9 mouse cellular contexts compared by ENCODE assay signal in genomic region chr8:84200126-84200555, GRCm38 (mm10). TPM values are rescaled to one million over a fixed set of nuclear protein-coding genes. Genes with fewer than 3 reads are reported as not detected.
DNase-seq lines count a peak whose midpoint lies in the region; ATAC-seq and TF ChIP-seq lines count a peak whose summit lies in the region.
"Had no signal": no experiment of that assay in that cellular context is flagged by ENCODE, and none has a peak within 500 bp of the region (broad histone marks: within the 10 kb centered on the region; RNA-seq: fewer than 3 reads in every experiment).

No protein-coding gene starts in this region.

- no peak for TF ChIP-seq POLR2A in ES-Bruce4 (IDR thresholded peaks at IDR 0.05; ENCODE audit: insufficient read depth, low read length)

- no peaks in the 10 kb centered on the region for H3K27me3 ChIP-seq in heart, embryonic 10.5 days (ENCODE audit: insufficient read depth, poor library complexity, severe bottlenecking)
- no peaks in the 10 kb centered on the region for H3K27me3 ChIP-seq in ES-Bruce4 (ENCODE audit: control insufficient read depth, insufficient read depth, low read length, poor library complexity, severe bottlenecking)
- H3K27me3 ChIP-seq in forebrain, embryonic 16.5 days (replicated peaks; ENCODE audit: control insufficient read depth, insufficient read depth, low read length), result no peaks in the 10 kb centered on the region
- no peaks in the 10 kb centered on the region for H3K27me3 ChIP-seq in liver, embryonic 11.5 days (replicated peaks; ENCODE audit: control insufficient read depth, insufficient read depth, low read length)
- no peaks in the 10 kb centered on the region for H3K27me3 ChIP-seq in stomach, embryonic 16.5 days (ENCODE audit: control insufficient read depth, insufficient read depth, low read length)
- H3K27me3 ChIP-seq: Patski had no signal

- H3K4me3 ChIP-seq in heart, embryonic 10.5 days, result peak overlapping the region; percentile 86
- peak overlapping the region; percentile 33 for H3K4me3 ChIP-seq in ES-Bruce4 (ENCODE audit: low read depth, low read length)
- peak overlapping the region; percentile 44 for H3K4me3 ChIP-seq in forebrain, embryonic 16.5 days (replicated peaks; ENCODE audit: low read length)
- H3K4me3 ChIP-seq in liver, embryonic 11.5 days (ENCODE audit: low read depth, low read length), result peak overlapping the region; percentile 65
- H3K4me3 ChIP-seq in stomach, embryonic 16.5 days (replicated peaks; ENCODE audit: low read length), result peak overlapping the region; percentile 90

- peak overlapping the region; percentile 98 for H3K27ac ChIP-seq in heart, embryonic 10.5 days
- H3K27ac ChIP-seq in ES-Bruce4 (ENCODE audit: insufficient read depth, low read length), result peak overlapping the region; percentile 5; the same call in 1 of the 2 replicates
- peak overlapping the region; percentile 2; the same call in 1 of the 2 replicates for H3K27ac ChIP-seq in forebrain, embryonic 16.5 days (ENCODE audit: low read length)
- H3K27ac ChIP-seq in liver, embryonic 11.5 days (ENCODE audit: low read depth, low read length), result peak overlapping the region; percentile 87
- H3K27ac ChIP-seq in stomach, embryonic 16.5 days (ENCODE audit: low read length), result peak overlapping the region; percentile 98

- H3K4me2 ChIP-seq in forebrain, embryonic 16.5 days (ENCODE audit: low read length), result peak overlapping the region; percentile 79
- peak overlapping the region; percentile 93 for H3K4me2 ChIP-seq in liver, embryonic 11.5 days
- H3K4me2 ChIP-seq in stomach, embryonic 16.5 days (ENCODE audit: low read depth, low read length), result peak overlapping the region; percentile 94

- peak; percentile 74 for DNase-seq in heart, embryonic 10.5 days (ENCODE audit: low spot score)
- DNase-seq in heart, adult 11 months, result no peak
- no peak for DNase-seq in liver, embryonic 11.5 days (ENCODE audit: low spot score)
- DNase-seq in layer of hippocampus, postnatal 36 days, result no peak
- DNase-seq in spleen, postnatal 10 days (ENCODE audit: low spot score in 2 of 2), result no peak

- TF ChIP-seq EP300 in ES-Bruce4 (IDR thresholded peaks at IDR 0.05; ENCODE audit: insufficient read depth, low read depth, low read length), result no peak

- H3K4me1 ChIP-seq in heart, embryonic 10.5 days, result peaks cover 73% of the 10 kb centered on the region
- H3K4me1 ChIP-seq in ES-Bruce4 (ENCODE audit: control insufficient read depth, insufficient read depth, low read length), result no peaks in the 10 kb centered on the region
- H3K4me1 ChIP-seq in forebrain, embryonic 16.5 days (replicated peaks; ENCODE audit: control insufficient read depth, insufficient read depth, low read length), result peaks cover 45% of the 10 kb centered on the region
- H3K4me1 ChIP-seq in liver, embryonic 11.5 days (replicated peaks; ENCODE audit: control insufficient read depth, insufficient read depth, low read length), result peaks cover 59% of the 10 kb centered on the region
- peaks cover 60% of the 10 kb centered on the region for H3K4me1 ChIP-seq in stomach, embryonic 16.5 days (ENCODE audit: control insufficient read depth, insufficient read depth, low read length)

- H3K9ac ChIP-seq in ES-Bruce4 (ENCODE audit: low read depth, poor library complexity, severe bottlenecking), result peak overlapping the region; percentile 96
- no peak overlapping the region for H3K9ac ChIP-seq in forebrain, embryonic 16.5 days (replicated peaks; ENCODE audit: low read depth, low read length)
- H3K9ac ChIP-seq in liver, embryonic 11.5 days (ENCODE audit: low read depth, low read length), result peak overlapping the region; percentile 78; the same call in 1 of the 2 replicates
- peak overlapping the region; percentile 85 for H3K9ac ChIP-seq in stomach, embryonic 16.5 days (ENCODE audit: low read length)

- no peak for ATAC-seq in forebrain, embryonic 16.5 days
- no peak for ATAC-seq in liver, embryonic 11.5 days (replicated peaks; ENCODE audit: low FRiP score)
- ATAC-seq in stomach, embryonic 16.5 days (ENCODE audit: insufficient read depth, low FRiP score), result no peak

- 31% methylated on average over 8 of the region's 8 CpGs for WGBS in heart, embryonic 10.5 days
- WGBS in forebrain, embryonic 16.5 days, result 10% methylated on average over 8 of the region's 8 CpGs
- 30% methylated on average over 8 of the region's 8 CpGs for WGBS in liver, embryonic 11.5 days
- 24% methylated on average over 8 of the region's 8 CpGs for WGBS in stomach, embryonic 16.5 days

- no peaks in the 10 kb centered on the region for H3K9me3 ChIP-seq in heart, embryonic 10.5 days
- H3K9me3 ChIP-seq in ES-Bruce4 (replicated peaks; ENCODE audit: control insufficient read depth, insufficient read depth, low read length, poor library complexity, severe bottlenecking), result no peaks in the 10 kb centered on the region
- H3K9me3 ChIP-seq in forebrain, embryonic 16.5 days (ENCODE audit: control insufficient read depth, low read length), result no peaks in the 10 kb centered on the region
- no peaks in the 10 kb centered on the region for H3K9me3 ChIP-seq in liver, embryonic 11.5 days (ENCODE audit: control insufficient read depth, low read length)
- no peaks in the 10 kb centered on the region for H3K9me3 ChIP-seq in stomach, embryonic 16.5 days (replicated peaks; ENCODE audit: control insufficient read depth, low read length)

- peaks cover 5% of the 10 kb centered on the region for H3K36me3 ChIP-seq in heart, embryonic 10.5 days
- no peaks in the 10 kb centered on the region for H3K36me3 ChIP-seq in ES-Bruce4 (ENCODE audit: control insufficient read depth, insufficient read depth, low read length, poor library complexity, severe bottlenecking)
- no peaks in the 10 kb centered on the region for H3K36me3 ChIP-seq in forebrain, embryonic 16.5 days (ENCODE audit: control insufficient read depth, insufficient read depth)
- no peaks in the 10 kb centered on the region for H3K36me3 ChIP-seq in liver, embryonic 11.5 days (ENCODE audit: control insufficient read depth, insufficient read depth, low read length)
- no peaks in the 10 kb centered on the region; the same call in 1 of the 2 replicates for H3K36me3 ChIP-seq in stomach, embryonic 16.5 days (ENCODE audit: control insufficient read depth, insufficient read depth, low read length)

- TF ChIP-seq CTCF in ES-Bruce4 (IDR thresholded peaks at IDR 0.05; ENCODE audit: low read depth, low read length), result no peak

RNA-seq across cellular contexts. Expression of gene Nanos3, which starts 15.1 kb away (rescaled TPM):
- 1.2 and 2.3 TPM in 2 replicates for polyA plus RNA-seq in heart, embryonic 10.5 days (2016; fragmentation: Nextera tagmentation; extraction: Ambion mirVana)
- 3.0 and 4.3 TPM in 2 replicates for polyA plus RNA-seq in ES-Bruce4 (2011; ENCODE audit: insufficient read depth, insufficient read length, low read depth, missing spikeins)
- 3.2 and 4.7 TPM in 2 replicates for polyA plus RNA-seq in forebrain, embryonic 16.5 days (2015; fragmentation: Nextera tagmentation; extraction: Ambion mirVana)
- 1.2 and 1.8 TPM in 2 replicates for polyA plus RNA-seq in liver, embryonic 11.5 days (2014; fragmentation: Nextera tagmentation; extraction: Ambion mirVana)
- 1.3 TPM in 1 of 2 replicates, not detected in the other for polyA plus RNA-seq in stomach, embryonic 16.5 days (2015; fragmentation: Nextera tagmentation; extraction: Ambion mirVana)
- 1 to 10 TPM; 2.2 to 4.9 TPM for total RNA-seq in layer of hippocampus, postnatal 36 days (2021)

RNA-seq across cellular contexts. Expression of gene Zswim4, which starts 36.7 kb away (rescaled TPM):
- polyA plus RNA-seq in heart, embryonic 10.5 days (2016; fragmentation: Nextera tagmentation; extraction: Ambion mirVana), result 14.4 and 17.5 TPM in 2 replicates
- 14.8 and 15.4 TPM in 2 replicates for polyA plus RNA-seq in ES-Bruce4 (2011; ENCODE audit: insufficient read depth, insufficient read length, low read depth, missing spikeins)
- 40.1 and 41.8 TPM in 2 replicates for polyA plus RNA-seq in forebrain, embryonic 16.5 days (2015; fragmentation: Nextera tagmentation; extraction: Ambion mirVana)
- 7.9 and 9.1 TPM in 2 replicates for polyA plus RNA-seq in liver, embryonic 11.5 days (2014; fragmentation: Nextera tagmentation; extraction: Ambion mirVana)
- polyA plus RNA-seq in stomach, embryonic 16.5 days (2015; fragmentation: Nextera tagmentation; extraction: Ambion mirVana), result 9.7 and 10.5 TPM in 2 replicates
- total RNA-seq in layer of hippocampus, postnatal 36 days (2021), result 10 to 100 TPM; 16.8 to 18.1 TPM

RNA-seq across cellular contexts. Expression of gene D8Ertd738e, which starts 49.4 kb away (rescaled TPM):
- polyA plus RNA-seq in heart, embryonic 10.5 days (2016; fragmentation: Nextera tagmentation; extraction: Ambion mirVana), result 353 and 374 TPM in 2 replicates
- 90.6 and 92.0 TPM in 2 replicates for polyA plus RNA-seq in ES-Bruce4 (2011; ENCODE audit: insufficient read depth, insufficient read length, low read depth, missing spikeins)
- 214 and 231 TPM in 2 replicates for polyA plus RNA-seq in forebrain, embryonic 16.5 days (2015; fragmentation: Nextera tagmentation; extraction: Ambion mirVana)
- polyA plus RNA-seq in liver, embryonic 11.5 days (2014; fragmentation: Nextera tagmentation; extraction: Ambion mirVana), result 323 and 339 TPM in 2 replicates
- polyA plus RNA-seq in stomach, embryonic 16.5 days (2015; fragmentation: Nextera tagmentation; extraction: Ambion mirVana), result 271 and 289 TPM in 2 replicates
- 100 to 1,000 TPM; 131 to 145 TPM for total RNA-seq in layer of hippocampus, postnatal 36 days (2021)

RNA-seq across cellular contexts. Expression of gene 4930432K21Rik, which starts 52.3 kb away (rescaled TPM):
- 0.79 and 1.5 TPM in 2 replicates for polyA plus RNA-seq in heart, embryonic 10.5 days (2016; fragmentation: Nextera tagmentation; extraction: Ambion mirVana)
- 3.8 and 4.7 TPM in 2 replicates for polyA plus RNA-seq in ES-Bruce4 (2011; ENCODE audit: insufficient read depth, insufficient read length, low read depth, missing spikeins)
- 2.6 and 3.5 TPM in 2 replicates for polyA plus RNA-seq in forebrain, embryonic 16.5 days (2015; fragmentation: Nextera tagmentation; extraction: Ambion mirVana)
- 0.36 and 0.47 TPM in 2 replicates for polyA plus RNA-seq in liver, embryonic 11.5 days (2014; fragmentation: Nextera tagmentation; extraction: Ambion mirVana)
- 1.0 and 1.1 TPM in 2 replicates for polyA plus RNA-seq in stomach, embryonic 16.5 days (2015; fragmentation: Nextera tagmentation; extraction: Ambion mirVana)
- total RNA-seq in layer of hippocampus, postnatal 36 days (2021), result 1 to 10 TPM; 1.7 to 1.8 TPM

RNA-seq across cellular contexts. Expression of gene Cc2d1a, which starts 52.4 kb away (rescaled TPM):
- polyA plus RNA-seq in heart, embryonic 10.5 days (2016; fragmentation: Nextera tagmentation; extraction: Ambion mirVana), result 19.5 and 19.7 TPM in 2 replicates
- 18.0 and 27.2 TPM in 2 replicates for polyA plus RNA-seq in ES-Bruce4 (2011; ENCODE audit: insufficient read depth, insufficient read length, low read depth, missing spikeins)
- polyA plus RNA-seq in forebrain, embryonic 16.5 days (2015; fragmentation: Nextera tagmentation; extraction: Ambion mirVana), result 35.4 and 43.8 TPM in 2 replicates
- 13.7 and 14.1 TPM in 2 replicates for polyA plus RNA-seq in liver, embryonic 11.5 days (2014; fragmentation: Nextera tagmentation; extraction: Ambion mirVana)
- polyA plus RNA-seq in stomach, embryonic 16.5 days (2015; fragmentation: Nextera tagmentation; extraction: Ambion mirVana), result 25.5 and 25.7 TPM in 2 replicates
- total RNA-seq in layer of hippocampus, postnatal 36 days (2021), result 10 to 100 TPM; 58.3 to 64.6 TPM

Comparison
In these comparisons a context has a peak if more than half of its experiments do, and no peak if none do; other contexts are left out.
1. H3K27ac ChIP-seq: peak in every context shown above with its lines; median percentile 98 in heart, embryonic 10.5 days; 98 in stomach, embryonic 16.5 days; 87 in liver, embryonic 11.5 days; 5 in ES-Bruce4; 2 in forebrain, embryonic 16.5 days.
2. H3K4me3 ChIP-seq: peak in every context shown above with its lines; median percentile 90 in stomach, embryonic 16.5 days; 86 in heart, embryonic 10.5 days; 65 in liver, embryonic 11.5 days; 44 in forebrain, embryonic 16.5 days; 33 in ES-Bruce4.